Mouse (Mus musculus) cerebellum, postnatal 14 days (tissue): ENCODE measurements around the gene Hpcal1.
"Not testable (repeated sequence)": the region's sequence is repeated elsewhere in the genome, so short reads cannot be mapped to it uniquely, and the experiment has no call there.

ENCODE experiments used
- DNase-seq, 2 experiments: peaks; one replicate each; pipeline ENCODE4 v3.0.0; 2021; ENCODE audit warnings: mixed read lengths in 2 of 2

The Hpcal1 gene

GRCm38 (mm10) chr12:17742571-17743321 is 52.1 kb downstream of the Hpcal1 start:
- DNase-seq = peak in 1 of 2 experiments; percentile 35

- DNase-seq = no peak
Measured at GRCm38 (mm10) chr12:17745431-17745830, 54.8 kb downstream of the Hpcal1 start.

GRCm38 (mm10) chr12:17746725-17747124 is 56.1 kb downstream of the Hpcal1 start:
- DNase-seq = peak; percentile 94 to 97

- peak in 1 of 2 experiments; percentile 32 for DNase-seq
Measured at GRCm38 (mm10) chr12:17747191-17748154, 56.8 kb downstream of the Hpcal1 start.

- DNase-seq = no peak
Measured at GRCm38 (mm10) chr12:17748155-17748529, 57.5 kb downstream of the Hpcal1 start.

- no peak for DNase-seq
Measured at GRCm38 (mm10) chr12:17749784-17750183, 59.1 kb downstream of the Hpcal1 start.

GRCm38 (mm10) chr12:17750500-17750899 is 59.8 kb downstream of the Hpcal1 start:
- peak in 1 of 2 experiments; percentile 47 for DNase-seq

- DNase-seq = peak in 1 of 2 experiments; percentile 63
Measured at GRCm38 (mm10) chr12:17752828-17753227, 62.2 kb downstream of the Hpcal1 start.

GRCm38 (mm10) chr12:17754771-17755170 is 64.1 kb downstream of the Hpcal1 start:
- DNase-seq = no peak

- no peak for DNase-seq
Measured at GRCm38 (mm10) chr12:17756891-17757290, 66.2 kb downstream of the Hpcal1 start.

GRCm38 (mm10) chr12:17762286-17762933 is 71.8 kb downstream of the Hpcal1 start:
- no peak for DNase-seq

GRCm38 (mm10) chr12:17763054-17763453 is 72.4 kb downstream of the Hpcal1 start:
- DNase-seq = no peak

- DNase-seq = no peak
Measured at GRCm38 (mm10) chr12:17764005-17764404, 73.3 kb downstream of the Hpcal1 start.

- not testable (repeated sequence) for DNase-seq
Measured at GRCm38 (mm10) chr12:17767567-17767966, 76.9 kb downstream of the Hpcal1 start.

GRCm38 (mm10) chr12:17769476-17770172 is 79.0 kb downstream of the Hpcal1 start:
- DNase-seq = no peak

GRCm38 (mm10) chr12:17770538-17770937 is 79.9 kb downstream of the Hpcal1 start:
- no peak for DNase-seq

GRCm38 (mm10) chr12:17773721-17774120 is 83.1 kb downstream of the Hpcal1 start:
- DNase-seq = peak; percentile 58 to 60

- not testable (repeated sequence) for DNase-seq
Measured at GRCm38 (mm10) chr12:17774842-17775241, 84.2 kb downstream of the Hpcal1 start.

GRCm38 (mm10) chr12:17778320-17778719 is 87.7 kb downstream of the Hpcal1 start:
- peak; percentile 69 to 70 for DNase-seq

- DNase-seq = no peak
Measured at GRCm38 (mm10) chr12:17779093-17779492, 88.4 kb downstream of the Hpcal1 start.

- DNase-seq = no peak
Measured at GRCm38 (mm10) chr12:17789486-17789885, 98.8 kb downstream of the Hpcal1 start.

- DNase-seq = no peak
Measured at GRCm38 (mm10) chr12:17791111-17791510, 100.5 kb downstream of the Hpcal1 start.
